14 mouse cellular contexts compared by ENCODE assay signal in the genomic region with DNA sequence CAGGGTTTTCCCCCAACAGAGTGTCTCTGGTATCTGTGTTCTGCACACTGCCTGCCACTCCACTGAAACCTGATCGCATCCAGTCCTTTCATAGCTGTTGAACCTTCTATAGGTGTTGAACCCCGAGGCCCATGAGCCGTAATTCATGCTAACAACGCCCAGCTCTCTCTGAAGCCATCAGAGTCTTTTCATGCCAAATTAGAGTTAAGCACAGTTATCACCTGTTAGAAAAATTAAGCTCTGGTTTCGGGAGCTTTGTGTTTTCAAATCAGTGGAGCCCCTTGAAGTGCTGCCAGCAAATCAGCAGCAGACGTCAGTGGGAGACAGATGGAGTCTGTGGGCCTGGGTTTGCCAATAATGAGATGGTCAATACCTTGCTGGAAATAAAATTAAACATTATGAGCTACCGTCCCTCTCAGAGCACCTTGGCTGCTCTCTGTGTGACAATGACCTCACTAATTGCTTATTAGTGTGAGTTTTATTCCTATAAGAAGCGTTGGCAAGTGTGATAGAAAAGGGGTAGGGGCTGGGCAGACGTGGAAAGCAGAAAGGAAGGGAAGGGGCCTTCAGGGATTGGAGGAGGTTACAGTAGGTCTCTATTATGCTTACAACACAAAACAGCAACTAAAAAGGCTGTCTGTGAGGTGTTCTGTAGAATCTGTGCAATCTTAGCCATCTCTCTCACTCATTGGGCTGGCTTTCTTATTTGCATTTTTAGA.
A peak's percentile ranks its signal among the peaks of the same experiment; 100 is the strongest.
DNase-seq lines count a peak whose midpoint lies in the region; ATAC-seq and TF ChIP-seq lines count a peak whose summit lies in the region.
"Had no signal": no experiment of that assay in that cellular context is flagged by ENCODE, and none has a peak within 500 bp of the region (broad histone marks: within the 10 kb centered on the region; RNA-seq: fewer than 3 reads in every experiment).

No protein-coding gene starts in this region.

- no peak for TF ChIP-seq POLR2A in brain, embryonic 14.5 days (IDR thresholded peaks at IDR 0.05; ENCODE audit: borderline replicate concordance, extremely low read depth, insufficient read depth, insufficient read length, poor library complexity, severe bottlenecking)

- TF ChIP-seq CTCF in brain, embryonic 14.5 days (IDR thresholded peaks at IDR 0.05; ENCODE audit: borderline replicate concordance, extremely low read depth, insufficient read depth, insufficient read length), result no peak

- H3K4me2 ChIP-seq in hindbrain, embryonic 14.5 days (replicated peaks), result no peak overlapping the region
- no peak overlapping the region for H3K4me2 ChIP-seq in hindbrain, embryonic 11.5 days (replicated peaks; ENCODE audit: low read depth, low read length)
- H3K4me2 ChIP-seq in embryonic facial prominence, embryonic 14.5 days (ENCODE audit: low read depth, low read length), result no peak overlapping the region
- H3K4me2 ChIP-seq in limb, embryonic 11.5 days (ENCODE audit: low read depth, severe bottlenecking), result peak overlapping the region; percentile 31; the same call in 1 of the 2 replicates

- 0 out of 2 replicates have a peak, but pooled peaks have one; percentile 28 for ATAC-seq in hindbrain, embryonic 14.5 days (ENCODE audit: low FRiP score)
- no peak for ATAC-seq in hindbrain, embryonic 11.5 days (ENCODE audit: low FRiP score)
- ATAC-seq in embryonic facial prominence, embryonic 14.5 days (ENCODE audit: low read depth), result peak; percentile 88
- ATAC-seq in limb, embryonic 11.5 days (ENCODE audit: insufficient number of reproducible peaks, low FRiP score, low TSS enrichment, low read depth), result peak; percentile 77
- ATAC-seq in monocyte, adult 5-6 weeks (replicated peaks; ENCODE audit: insufficient number of reproducible peaks, low FRiP score, low TSS enrichment, poor library complexity, severe bottlenecking), result no peak

- 51% methylated on average over 9 of the region's 9 CpGs for WGBS in hindbrain, embryonic 14.5 days
- WGBS in hindbrain, embryonic 11.5 days, result 64% methylated on average over 9 of the region's 9 CpGs
- WGBS in embryonic facial prominence, embryonic 14.5 days, result 24% methylated on average over 9 of the region's 9 CpGs
- WGBS in limb, embryonic 11.5 days, result 5% methylated on average over 9 of the region's 9 CpGs

- H3K4me1 ChIP-seq in hindbrain, embryonic 14.5 days (replicated peaks; ENCODE audit: control insufficient read depth, insufficient read depth, low read length), result no peaks in the 10 kb centered on the region
- H3K4me1 ChIP-seq in hindbrain, embryonic 11.5 days (replicated peaks; ENCODE audit: control insufficient read depth, insufficient read depth, low read length), result no peaks in the 10 kb centered on the region
- peaks cover 14% of the 10 kb centered on the region; the same call in 1 of the 2 replicates for H3K4me1 ChIP-seq in embryonic facial prominence, embryonic 14.5 days (ENCODE audit: control insufficient read depth, insufficient read depth, low read length)
- H3K4me1 ChIP-seq in limb, embryonic 11.5 days (ENCODE audit: control insufficient read depth, insufficient read depth, low read length), result peaks cover 16% of the 10 kb centered on the region

- peak; percentile 37 for DNase-seq in hindbrain, embryonic 14.5 days (ENCODE audit: low spot score)
- no peak for DNase-seq in hindbrain, embryonic 11.5 days (ENCODE audit: low spot score)
- peak; percentile 93 for DNase-seq in brain, embryonic 14.5 days (ENCODE audit: low read depth)
- DNase-seq in embryonic facial prominence, embryonic 14.5 days (ENCODE audit: low spot score), result peak; percentile 79
- peak; percentile 64 for DNase-seq in limb, embryonic 11.5 days (ENCODE audit: low spot score)
- DNase-seq in urinary bladder, postnatal 14 days (ENCODE audit: low spot score), result no peak
- DNase-seq in adrenal gland, postnatal 10 days, result no peak
- DNase-seq: heart, adult 18-20 months; kidney, adult 8-10 months; lung, postnatal 4 days; right cerebral cortex, adult 18-20 months; thymus, adult 2 months had no signal

- H3K27ac ChIP-seq in hindbrain, embryonic 14.5 days, result no peak overlapping the region
- H3K27ac ChIP-seq in hindbrain, embryonic 11.5 days (ENCODE audit: low read depth, low read length), result no peak overlapping the region
- no peak overlapping the region for H3K27ac ChIP-seq in embryonic facial prominence, embryonic 14.5 days (replicated peaks; ENCODE audit: low read depth, low read length)
- no peak overlapping the region for H3K27ac ChIP-seq in limb, embryonic 11.5 days (replicated peaks; ENCODE audit: low read depth, low read length)
- H3K27ac ChIP-seq: liver, embryonic 14.5 days had no signal

- H3K36me3 ChIP-seq in hindbrain, embryonic 14.5 days (replicated peaks; ENCODE audit: control insufficient read depth, insufficient read depth), result no peaks in the 10 kb centered on the region
- H3K36me3 ChIP-seq in hindbrain, embryonic 11.5 days (ENCODE audit: control insufficient read depth, insufficient read depth, low read length), result no peaks in the 10 kb centered on the region
- H3K36me3 ChIP-seq in embryonic facial prominence, embryonic 14.5 days (ENCODE audit: control insufficient read depth, insufficient read depth, low read length), result no peaks in the 10 kb centered on the region
- no peaks in the 10 kb centered on the region for H3K36me3 ChIP-seq in limb, embryonic 11.5 days (ENCODE audit: control insufficient read depth, insufficient read depth, low read length)

- no peaks in the 10 kb centered on the region for H3K9me3 ChIP-seq in hindbrain, embryonic 14.5 days (ENCODE audit: control insufficient read depth, low read length)
- no peaks in the 10 kb centered on the region for H3K9me3 ChIP-seq in hindbrain, embryonic 11.5 days (ENCODE audit: control insufficient read depth, low read length)
- no peaks in the 10 kb centered on the region for H3K9me3 ChIP-seq in embryonic facial prominence, embryonic 14.5 days (ENCODE audit: control insufficient read depth, low read length)
- H3K9me3 ChIP-seq in limb, embryonic 11.5 days (ENCODE audit: control insufficient read depth, low read length), result no peaks in the 10 kb centered on the region

- no peak overlapping the region for H3K4me3 ChIP-seq in hindbrain, embryonic 14.5 days (replicated peaks; ENCODE audit: low read length)
- no peak overlapping the region for H3K4me3 ChIP-seq in hindbrain, embryonic 11.5 days (ENCODE audit: low read depth, low read length)
- H3K4me3 ChIP-seq in embryonic facial prominence, embryonic 14.5 days (ENCODE audit: low read depth, low read length), result no peak overlapping the region
- H3K4me3 ChIP-seq in limb, embryonic 11.5 days (ENCODE audit: low read depth, low read length), result no peak overlapping the region

- no peaks in the 10 kb centered on the region for H3K27me3 ChIP-seq in hindbrain, embryonic 14.5 days (ENCODE audit: control insufficient read depth, insufficient read depth, low read length)
- no peaks in the 10 kb centered on the region for H3K27me3 ChIP-seq in hindbrain, embryonic 11.5 days (ENCODE audit: control insufficient read depth, insufficient read depth, low read length)
- H3K27me3 ChIP-seq in embryonic facial prominence, embryonic 14.5 days (replicated peaks; ENCODE audit: control insufficient read depth, insufficient read depth, low read length), result no peaks in the 10 kb centered on the region
- H3K27me3 ChIP-seq in limb, embryonic 11.5 days (ENCODE audit: control insufficient read depth, insufficient read depth, low read length), result no peaks in the 10 kb centered on the region

- no peak overlapping the region for H3K9ac ChIP-seq in hindbrain, embryonic 14.5 days
- no peak overlapping the region for H3K9ac ChIP-seq in hindbrain, embryonic 11.5 days (ENCODE audit: low read depth, low read length)
- H3K9ac ChIP-seq in embryonic facial prominence, embryonic 14.5 days (ENCODE audit: low read depth, low read length), result no peak overlapping the region
- H3K9ac ChIP-seq in limb, embryonic 11.5 days (ENCODE audit: low read length), result no peak overlapping the region
- H3K9ac ChIP-seq: liver, embryonic 14.5 days had no signal

Comparison
In these comparisons a context has a peak if more than half of its experiments do, and no peak if none do; other contexts are left out.
1. ATAC-seq: peak in hindbrain, embryonic 14.5 days (single experiment), embryonic facial prominence, embryonic 14.5 days (single experiment) and limb, embryonic 11.5 days (single experiment); none in hindbrain, embryonic 11.5 days (single experiment) and monocyte, adult 5-6 weeks (single experiment).
2. DNase-seq: peak in hindbrain, embryonic 14.5 days (single experiment), brain, embryonic 14.5 days (single experiment), embryonic facial prominence, embryonic 14.5 days (single experiment) and limb, embryonic 11.5 days (single experiment); none in hindbrain, embryonic 11.5 days (single experiment), urinary bladder, postnatal 14 days (single experiment) and adrenal gland, postnatal 10 days (single experiment).